Mouse (Mus musculus): ENCODE measurements at regions not wholly inside any gene's neighbourhood (a gene's known extent, or its start where the extent isn't known, plus 50 kb on each side); places are given as distances from the start of the nearest gene placed in this dataset.

GRCm38 (mm10) chrX:136321692-136322091 is 51.6 kb downstream of the Bex3 start:
- DNase-seq (ENCODE audit: low read depth, low spot score) = peak; percentile 62

- no peak for DNase-seq (ENCODE audit: low read depth, low spot score)
These were observed 95.8 kb downstream of the Bex3 start for GRCm38 (mm10) chrX:136365809-136366208.

All from mesoderm, embryonic 11.5 days (tissue).